Mouse (Mus musculus): ENCODE results near the gene Ddb2.

GRCm38 (mm10) chr2:91182016-91182404, 54.8 kb downstream of the Ddb2 start:
- TF ChIP-seq CTCF (IDR thresholded peaks at IDR 0.05; ENCODE audit: control insufficient read depth, insufficient read depth, insufficient read length) (no peak), MYOD1 (IDR thresholded peaks at IDR 0.05; ENCODE audit: control insufficient read depth, insufficient read length, low read depth) (no peak)

All from C2C12 (cell line).